Mouse (Mus musculus) brain, adult 2 months (tissue): Measurements from ENCODE around the gene Ccdc146.
"Not testable (repeated sequence)": the region's sequence is repeated elsewhere in the genome, so short reads cannot be mapped to it uniquely, and the experiment has no call there.

Experiments used
- DNase-seq: peaks from one replicate; pipeline ENCODE4 v3.0.0; 2011; ENCODE audit warnings: low read depth, low spot score

The Ccdc146 gene

GRCm38 (mm10) chr5:21387340-21387739 lies 37.1 kb downstream of the Ccdc146 start:
- DNase-seq, result no peak

- DNase-seq, result no peak
Measured at GRCm38 (mm10) chr5:21386432-21386831, 38.0 kb downstream of the Ccdc146 start.

DNA sequence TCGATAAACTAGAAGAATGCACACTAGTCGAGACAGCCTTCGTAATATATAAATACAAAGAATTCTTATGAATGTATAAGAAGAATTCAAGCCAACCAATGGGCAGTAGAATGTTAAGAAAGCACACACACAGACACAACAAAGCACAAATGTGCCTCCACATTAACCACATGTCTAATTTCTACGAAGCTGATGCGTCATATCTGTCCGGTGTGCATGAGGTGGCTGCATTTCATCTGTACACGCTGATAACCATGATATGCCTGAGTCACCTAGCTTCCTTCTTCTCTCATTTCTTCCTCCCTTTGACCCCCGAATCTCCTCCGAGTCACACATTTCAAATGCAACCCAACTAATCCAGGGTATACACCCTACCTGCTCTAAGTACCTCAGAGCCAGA lies 39.5 kb downstream of the Ccdc146 start:
- no peak for DNase-seq

DNA sequence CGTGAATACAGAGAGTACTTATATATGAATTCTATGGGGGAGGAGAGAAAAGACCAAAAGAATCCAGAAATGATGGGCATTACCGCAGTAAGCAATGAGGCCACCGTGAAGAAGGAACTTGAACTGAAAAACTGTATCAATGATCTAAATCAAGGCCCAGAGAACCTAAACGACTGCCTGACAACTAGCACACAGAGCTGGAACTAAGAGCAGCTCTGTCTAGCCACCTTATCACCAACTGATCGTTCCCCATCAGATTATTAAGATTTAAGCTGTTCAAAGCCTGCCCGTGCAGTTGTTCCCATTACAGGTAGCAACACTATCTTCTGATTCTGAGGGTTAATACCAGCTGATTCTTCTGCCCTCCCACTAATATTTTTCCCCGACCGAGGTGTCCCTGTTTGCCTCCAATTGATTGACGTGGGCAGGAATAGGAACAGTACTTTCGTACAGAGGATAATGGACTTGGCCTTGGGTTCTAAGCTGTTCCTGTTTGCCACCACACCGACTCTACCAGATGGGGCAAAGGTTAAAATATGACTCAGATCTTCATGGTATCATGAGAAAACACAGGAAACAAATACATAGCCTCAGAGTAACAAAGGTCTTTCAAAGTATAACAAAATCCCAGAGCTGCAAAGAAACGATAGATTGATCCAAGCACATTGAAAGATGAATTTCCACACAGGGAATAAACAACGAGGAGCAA lies 40.1 kb downstream of the Ccdc146 start:
- DNase-seq, result no peak

GRCm38 (mm10) chr5:21383392-21384251 lies 40.9 kb downstream of the Ccdc146 start:
- DNase-seq, result peak; percentile 38

GRCm38 (mm10) chr5:21382678-21383077 lies 41.8 kb downstream of the Ccdc146 start:
- DNase-seq, result no peak

DNA sequence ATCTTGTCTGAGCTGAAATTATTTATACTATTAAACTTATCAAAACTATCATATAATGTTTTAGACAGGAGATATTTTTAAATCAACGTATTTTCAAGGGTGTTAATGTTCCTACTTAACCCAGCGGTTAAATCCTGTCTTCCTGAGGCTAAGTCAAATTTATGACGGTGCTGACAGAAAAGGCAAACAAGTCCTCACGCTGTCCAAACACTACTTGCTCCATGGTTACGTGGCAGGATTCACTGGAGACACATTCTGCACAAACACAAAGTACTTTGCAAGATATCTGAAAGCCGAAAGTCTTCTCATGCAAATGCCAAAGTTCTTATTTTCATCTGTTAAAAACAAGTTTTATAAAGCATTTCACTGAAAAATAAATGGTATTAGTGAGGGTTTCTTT lies 42.5 kb downstream of the Ccdc146 start:
- DNase-seq, result no peak

DNA sequence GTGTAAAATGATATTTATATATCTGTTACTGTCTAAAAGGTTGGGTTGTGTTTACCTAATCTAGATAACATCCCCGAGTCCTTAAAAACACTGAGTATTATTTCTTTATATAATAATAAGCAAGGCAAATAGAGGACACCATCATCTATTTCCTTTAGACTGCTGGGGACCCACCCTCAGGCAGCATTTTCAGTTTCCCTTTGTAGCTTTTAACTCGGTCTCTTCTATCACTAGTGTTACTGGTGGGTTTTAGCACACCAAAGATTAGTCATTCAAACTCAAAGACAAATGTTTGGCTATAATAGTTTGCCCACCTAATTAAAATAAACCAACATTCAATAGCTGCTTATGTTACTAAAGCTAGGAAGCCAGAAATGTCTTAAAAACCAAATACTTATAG lies 46.1 kb downstream of the Ccdc146 start:
- DNase-seq, result no peak

DNA sequence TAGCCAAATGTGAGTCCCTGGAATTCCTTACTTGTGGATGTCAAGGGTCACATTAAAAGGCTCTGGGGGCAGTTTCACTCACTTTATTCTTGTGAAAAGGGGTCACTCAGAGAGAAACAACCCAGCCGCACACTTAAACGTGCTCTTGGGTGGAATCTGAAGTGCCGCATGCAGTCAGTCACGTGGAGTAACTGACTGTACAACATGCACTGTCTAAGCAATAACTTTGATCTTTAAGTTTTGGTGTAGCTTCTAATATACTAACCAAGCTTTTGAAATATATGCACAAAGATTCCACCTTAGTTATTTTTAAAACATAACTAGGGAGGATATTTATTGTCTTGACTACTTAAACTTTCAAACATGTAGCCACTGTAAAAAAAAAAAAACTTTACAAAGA lies 47.5 kb downstream of the Ccdc146 start:
- DNase-seq, result no peak

- no peak for DNase-seq
Measured at GRCm38 (mm10) chr5:21373180-21373518, 51.3 kb downstream of the Ccdc146 start.

DNA sequence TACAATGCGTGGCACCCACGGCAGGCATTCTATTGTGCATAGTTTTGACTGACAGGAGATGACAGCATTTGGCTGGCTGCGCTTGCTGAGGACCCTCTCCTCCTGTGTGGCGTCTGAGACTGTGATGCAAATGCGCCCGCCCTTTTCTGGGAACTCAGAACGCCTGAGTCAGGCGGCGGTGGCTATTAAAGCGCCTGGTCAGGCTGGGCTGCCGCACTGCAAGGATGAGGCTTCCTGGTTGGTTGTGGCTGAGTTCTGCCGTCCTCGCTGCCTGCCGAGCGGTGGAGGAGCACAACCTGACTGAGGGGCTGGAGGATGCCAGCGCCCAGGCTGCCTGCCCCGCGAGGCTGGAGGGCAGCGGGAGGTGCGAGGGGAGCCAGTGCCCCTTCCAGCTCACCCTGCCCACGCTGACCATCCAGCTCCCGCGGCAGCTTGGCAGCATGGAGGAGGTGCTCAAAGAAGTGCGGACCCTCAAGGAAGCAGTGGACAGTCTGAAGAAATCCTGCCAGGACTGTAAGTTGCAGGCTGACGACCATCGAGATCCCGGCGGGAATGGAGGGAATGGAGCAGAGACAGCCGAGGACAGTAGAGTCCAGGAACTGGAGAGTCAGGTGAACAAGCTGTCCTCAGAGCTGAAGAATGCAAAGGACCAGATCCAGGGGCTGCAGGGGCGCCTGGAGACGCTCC lies 51.8 kb downstream of the Ccdc146 start, which contains the start of gene Fgl2:
Gene Fgl2 (plus strand): TSS at position 150 of the 687 bp plus-strand sequence.
- DNase-seq, result peak; percentile 52

DNA sequence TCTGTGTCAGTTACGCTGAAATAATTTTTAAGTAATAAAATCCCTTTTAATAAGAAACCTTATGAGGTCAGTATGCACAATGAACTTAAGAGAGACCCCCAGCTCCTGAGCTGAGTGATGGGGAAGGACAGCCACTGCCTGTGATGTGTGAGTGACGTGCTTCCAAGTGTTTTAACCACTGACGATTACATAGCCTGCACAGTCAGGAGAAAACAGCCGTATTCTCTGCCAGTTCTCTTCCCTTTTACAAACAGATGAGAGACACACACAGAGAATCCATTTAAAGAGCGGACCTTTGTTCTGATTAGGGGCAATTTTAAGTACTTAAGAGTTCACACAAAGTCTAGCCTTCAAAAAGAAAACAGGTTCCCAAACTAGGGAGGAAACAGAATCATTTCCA lies 52.6 kb downstream of the Ccdc146 start:
- DNase-seq, result no peak

DNA sequence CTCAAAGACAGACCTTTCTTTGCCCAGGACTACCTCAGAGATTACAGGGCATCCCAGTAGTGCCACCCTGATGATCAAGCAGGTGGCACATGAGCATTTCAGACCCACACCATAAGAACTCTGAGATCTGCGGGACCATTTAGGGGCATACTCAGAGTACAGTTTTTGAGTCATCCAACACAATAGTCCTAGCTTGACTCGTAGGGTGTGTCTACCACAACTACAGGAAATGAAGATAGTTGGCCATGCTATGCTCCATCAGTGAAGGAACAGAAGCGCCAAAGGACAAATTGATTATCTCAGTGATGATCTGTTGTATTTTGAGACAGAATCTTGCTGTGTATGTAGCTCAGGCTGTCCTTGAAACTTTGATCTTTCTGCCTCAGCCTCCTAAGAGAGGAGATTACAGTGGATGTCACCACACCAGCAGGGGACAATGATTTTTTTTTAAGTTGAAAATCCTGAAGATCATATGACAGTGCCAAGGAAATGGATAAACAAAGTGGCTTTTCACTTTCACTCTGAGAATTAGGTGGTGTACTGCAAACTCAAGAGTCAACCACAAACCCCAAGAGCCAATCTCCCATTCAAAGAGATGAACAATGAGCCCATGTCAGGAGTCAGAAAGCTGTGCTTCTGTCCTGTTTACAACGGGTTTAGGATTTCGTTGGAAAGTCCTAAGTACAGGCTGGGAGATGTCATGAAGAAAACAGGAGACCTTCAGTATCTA lies 54.1 kb downstream of the Ccdc146 start:
- DNase-seq, result no peak

DNA sequence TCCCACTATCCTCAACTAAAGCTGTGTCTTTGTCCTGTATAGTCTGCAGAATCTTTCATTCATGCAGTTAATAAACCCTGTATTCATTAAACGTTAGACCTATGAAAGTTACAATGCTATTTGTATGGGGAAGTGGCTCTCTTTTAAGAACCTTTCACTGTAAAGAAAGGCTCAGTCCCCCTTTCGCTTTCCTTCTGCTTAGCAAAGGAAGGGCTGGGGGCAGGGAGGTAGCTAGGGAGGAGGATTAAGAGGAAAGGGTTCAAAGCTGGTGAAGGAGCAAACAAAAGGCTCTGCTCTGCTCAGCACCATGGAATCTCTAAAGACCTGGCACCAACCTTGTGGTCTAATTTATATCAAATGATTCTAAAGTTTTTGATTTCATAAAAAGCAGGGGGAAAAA lies 57.0 kb downstream of the Ccdc146 start:
- no peak for DNase-seq

DNA sequence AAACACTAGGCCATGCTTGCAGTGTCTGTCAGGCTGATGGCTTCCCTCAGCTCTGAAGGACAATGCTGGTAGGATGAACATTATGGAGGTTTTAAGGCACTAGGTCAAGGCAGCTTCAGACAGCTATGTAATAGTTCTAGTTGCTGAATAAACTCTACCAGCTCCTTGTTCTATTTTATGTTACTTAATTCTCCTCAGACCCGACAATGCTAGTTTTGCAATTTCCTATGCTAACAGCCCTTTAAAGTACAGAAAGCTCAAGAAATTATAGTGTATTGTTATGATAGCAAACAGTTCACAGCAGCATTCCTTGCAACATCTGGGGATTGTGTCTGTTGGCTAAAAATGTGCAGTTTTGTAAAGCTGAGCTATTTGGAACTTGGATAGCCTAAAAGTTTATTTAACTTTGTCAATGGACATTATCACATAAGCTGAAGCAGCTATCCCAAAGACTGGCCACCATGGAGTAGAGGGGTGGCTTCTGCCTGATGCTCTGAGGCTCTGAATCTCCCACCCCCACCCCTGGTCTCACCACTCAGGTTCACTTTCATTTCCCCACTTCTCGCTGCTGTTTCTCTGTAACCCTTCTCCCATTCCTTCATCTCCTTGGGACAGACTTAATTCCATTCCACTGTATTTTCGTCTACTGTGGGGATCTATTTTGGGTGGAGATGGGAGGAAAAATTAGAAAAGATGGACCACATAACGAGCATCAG lies 58.0 kb downstream of the Ccdc146 start:
- DNase-seq, result no peak

DNA sequence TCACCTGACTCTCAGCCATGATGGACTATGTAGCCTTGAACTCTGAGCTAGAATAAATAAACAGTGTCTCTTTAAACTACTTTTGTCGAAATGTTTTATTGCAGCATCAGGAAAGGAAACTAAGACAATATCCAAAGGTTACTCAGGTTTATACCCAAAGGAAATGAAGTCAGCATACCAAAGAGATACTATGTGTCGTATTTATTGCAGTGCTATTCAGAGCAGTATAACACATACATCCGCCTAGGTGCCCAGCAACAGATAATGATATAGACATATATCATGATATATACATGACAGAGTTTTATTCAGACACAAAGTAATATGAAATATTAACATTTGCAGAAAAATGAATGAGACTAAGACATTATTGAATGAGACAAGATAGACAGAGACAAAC lies 61.1 kb downstream of the Ccdc146 start:
- no peak for DNase-seq

- no peak for DNase-seq
Measured at GRCm38 (mm10) chr5:21358648-21359047, 65.8 kb downstream of the Ccdc146 start.

- no peak for DNase-seq
Measured at GRCm38 (mm10) chr5:21351678-21352077, 72.8 kb downstream of the Ccdc146 start.

GRCm38 (mm10) chr5:21348366-21348765 lies 76.1 kb downstream of the Ccdc146 start:
- peak; percentile 42 for DNase-seq

DNA sequence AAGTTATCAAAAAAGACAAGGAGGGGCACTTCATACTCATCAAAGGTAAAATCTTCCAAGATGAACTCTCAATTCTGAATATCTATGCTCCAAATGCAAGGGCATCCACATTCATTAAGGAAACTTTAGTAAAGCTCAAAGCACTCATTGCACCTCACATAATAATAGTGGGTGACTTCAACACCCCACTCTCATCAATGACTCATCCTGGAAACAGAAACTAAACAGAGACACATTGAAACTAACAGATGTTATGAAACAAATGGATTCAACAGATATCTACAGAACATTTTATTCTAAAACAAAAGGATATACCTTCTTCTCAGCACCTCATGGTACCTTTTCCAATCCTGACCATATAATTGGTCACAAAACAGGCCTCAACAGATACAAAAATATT lies 82.2 kb downstream of the Ccdc146 start:
- not testable (repeated sequence) for DNase-seq

GRCm38 (mm10) chr5:21332119-21332518 lies 92.4 kb downstream of the Ccdc146 start:
- no peak for DNase-seq
